Mouse (Mus musculus): ENCODE measurements around the gene Adgrl3. TPM values are rescaled to one million over a fixed set of nuclear protein-coding genes. Genes with fewer than 3 reads are reported as not detected.
A peak's percentile ranks its signal among the peaks of the same experiment; 100 is the strongest.

The Adgrl3 gene
- polyA plus RNA-seq, 1 experiment from 2014 or later = 15.0 TPM

DNA sequence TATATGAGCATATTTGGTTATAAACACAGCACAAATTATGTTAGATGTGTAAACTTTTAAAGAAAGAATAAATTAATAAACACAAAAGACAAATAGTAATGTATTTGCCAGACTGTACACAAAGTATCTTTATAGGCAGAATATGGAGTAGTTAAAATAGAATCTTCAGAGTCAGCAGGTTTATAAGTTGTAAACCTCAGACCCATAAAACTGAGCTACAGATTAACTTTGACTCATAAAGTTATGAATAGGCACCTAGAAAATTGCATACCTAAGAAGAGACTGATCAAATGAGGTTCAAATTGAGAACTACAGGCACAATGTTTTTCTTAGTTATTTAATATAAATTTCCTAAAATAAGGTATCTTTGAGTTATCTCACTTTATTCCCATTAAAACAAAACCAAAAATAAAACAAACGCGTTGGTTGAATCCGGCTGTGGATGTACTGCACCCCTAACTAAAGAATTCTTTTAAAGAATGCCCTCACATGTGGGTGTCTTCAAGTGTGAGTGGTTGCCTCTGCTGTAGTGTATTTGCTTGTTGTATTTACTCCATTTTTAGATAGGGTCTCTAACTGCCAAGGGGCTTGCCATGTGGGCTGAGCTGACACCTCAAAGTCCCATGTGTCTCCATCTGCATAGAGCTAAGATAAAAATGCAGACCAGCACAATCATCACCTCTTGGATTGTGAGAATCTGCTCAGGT is 297.6 kb downstream of the Adgrl3 start:
- Histone ChIP-seq H3K9me3 (replicated peaks) (no peaks in the 10 kb centered on the region), H3K4me3 (no peak overlapping the region), H3K36me3 (no peaks in the 10 kb centered on the region), H3K4me1 (no peaks in the 10 kb centered on the region), H3K27me3 (ENCODE audit: low read depth, poor library complexity, severe bottlenecking) (no peaks in the 10 kb centered on the region), H3K27ac (no peak overlapping the region)
- 91% methylated on average over 3 of the region's 3 CpGs for WGBS
- no peak for DNase-seq (ENCODE audit: low spot score)

DNA sequence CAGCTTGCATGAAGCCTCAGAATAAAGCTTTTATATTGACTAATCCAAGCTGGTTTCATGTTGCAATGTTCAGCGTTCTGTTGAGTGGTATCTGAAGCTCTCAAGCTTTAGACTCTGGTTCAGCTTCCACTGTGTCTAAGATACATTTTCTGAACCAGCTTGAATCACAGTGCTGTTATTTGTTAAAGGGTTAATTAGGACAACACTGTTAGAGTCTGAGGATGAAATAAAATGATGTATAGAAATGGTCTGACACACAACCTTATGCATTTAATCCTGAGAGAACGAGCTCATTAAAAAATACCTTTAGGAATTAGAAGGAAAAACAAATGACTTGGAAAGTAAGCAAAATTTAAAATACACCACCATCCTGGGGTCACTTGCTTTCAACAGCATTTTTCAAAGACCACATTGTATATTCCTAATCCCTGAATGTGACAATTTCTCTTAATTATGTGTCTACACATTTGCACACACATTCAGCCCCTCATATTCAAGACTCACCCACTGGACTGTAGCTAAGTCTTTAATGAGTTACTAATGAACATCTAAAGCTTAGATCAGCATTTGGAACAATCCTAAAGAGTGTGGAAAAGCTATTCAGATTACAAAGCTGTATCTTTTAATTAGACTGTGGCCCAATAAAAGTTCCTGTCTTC is 301.5 kb downstream of the Adgrl3 start:
- 93% methylated on average over 2 of the region's 2 CpGs for whole genome bisulfite sequencing
- DNase-seq (ENCODE audit: low spot score) = no peak
- H3K9me3 ChIP-seq (replicated peaks) = no peaks in the 10 kb centered on the region
- H3K4me1 ChIP-seq = no peaks in the 10 kb centered on the region
- H3K27me3 ChIP-seq (ENCODE audit: low read depth, poor library complexity, severe bottlenecking) = no peaks in the 10 kb centered on the region
- H3K4me3 ChIP-seq = no peak overlapping the region
- no peak overlapping the region for H3K27ac ChIP-seq
- no peaks in the 10 kb centered on the region for H3K36me3 ChIP-seq

- no peaks in the 10 kb centered on the region for H3K36me3 ChIP-seq
- H3K27me3 ChIP-seq (ENCODE audit: low read depth, poor library complexity, severe bottlenecking) = no peaks in the 10 kb centered on the region
- H3K27ac ChIP-seq = no peak overlapping the region
- no peak for DNase-seq (ENCODE audit: low spot score)
- no peak overlapping the region for H3K4me3 ChIP-seq
- 94% methylated on average over 4 of the region's 4 CpGs for WGBS
- no peaks in the 10 kb centered on the region for H3K9me3 ChIP-seq (replicated peaks)
- H3K4me1 ChIP-seq = no peaks in the 10 kb centered on the region
Measured at GRCm38 (mm10) chr5:81322064-81322463, 302.1 kb downstream of the Adgrl3 start.

- no peaks in the 10 kb centered on the region for H3K9me3 ChIP-seq (replicated peaks)
- DNase-seq (ENCODE audit: low spot score) = no peak
Measured at GRCm38 (mm10) chr5:81326916-81327315, 307.0 kb downstream of the Adgrl3 start.

GRCm38 (mm10) chr5:81327392-81327791 is 307.5 kb downstream of the Adgrl3 start:
- Histone ChIP-seq H3K36me3 (no peaks in the 10 kb centered on the region), H3K4me1 (peaks cover 4% of the 10 kb centered on the region), H3K27ac (no peak overlapping the region), H3K27me3 (ENCODE audit: low read depth, poor library complexity, severe bottlenecking) (no peaks in the 10 kb centered on the region), H3K4me3 (no peak overlapping the region), H3K9me3 (replicated peaks) (no peaks in the 10 kb centered on the region)
- DNase-seq (ENCODE audit: low spot score) = no peak
- WGBS = 82% methylated on average over 1 of the region's 1 CpGs

More at GRCm38 (mm10) chr5:81326916-81327315, 307.0 kb downstream of the Adgrl3 start:
- Histone ChIP-seq H3K36me3 (no peaks in the 10 kb centered on the region), H3K27me3 (ENCODE audit: low read depth, poor library complexity, severe bottlenecking) (no peaks in the 10 kb centered on the region), H3K27ac (no peak overlapping the region), H3K4me3 (no peak overlapping the region), H3K4me1 (peaks cover 4% of the 10 kb centered on the region)
- 87% methylated on average over 4 of the region's 4 CpGs for WGBS

DNA sequence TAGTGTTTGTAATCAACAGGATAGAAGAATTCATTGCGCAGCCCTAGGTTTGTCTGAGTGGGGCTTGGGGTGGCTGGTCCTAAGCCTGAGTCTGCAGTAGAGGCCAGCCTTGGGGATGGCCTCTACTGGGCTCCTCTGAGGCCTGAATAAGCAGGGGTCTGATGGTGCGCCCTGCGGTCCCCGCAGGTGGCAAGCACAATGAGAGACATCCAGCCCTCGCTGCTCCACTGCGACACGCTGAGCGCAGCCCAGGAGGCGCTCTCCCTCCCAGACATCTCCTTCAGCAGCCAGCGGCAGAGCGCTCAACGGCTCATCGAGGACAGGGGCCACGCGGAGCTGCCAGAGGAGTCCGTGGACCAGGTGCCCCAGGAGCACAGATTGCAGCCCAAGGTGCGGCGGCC is 309.6 kb downstream of the Adgrl3 start:
- WGBS = 15% methylated on average over 18 of the region's 18 CpGs
- Histone ChIP-seq H3K9me3 (replicated peaks) (no peaks in the 10 kb centered on the region), H3K27ac (no peak overlapping the region), H3K4me1 (peaks cover 4% of the 10 kb centered on the region), H3K36me3 (no peaks in the 10 kb centered on the region), H3K27me3 (ENCODE audit: low read depth, poor library complexity, severe bottlenecking) (no peaks in the 10 kb centered on the region), H3K4me3 (no peak overlapping the region)
- DNase-seq (ENCODE audit: low spot score) = no peak

DNA sequence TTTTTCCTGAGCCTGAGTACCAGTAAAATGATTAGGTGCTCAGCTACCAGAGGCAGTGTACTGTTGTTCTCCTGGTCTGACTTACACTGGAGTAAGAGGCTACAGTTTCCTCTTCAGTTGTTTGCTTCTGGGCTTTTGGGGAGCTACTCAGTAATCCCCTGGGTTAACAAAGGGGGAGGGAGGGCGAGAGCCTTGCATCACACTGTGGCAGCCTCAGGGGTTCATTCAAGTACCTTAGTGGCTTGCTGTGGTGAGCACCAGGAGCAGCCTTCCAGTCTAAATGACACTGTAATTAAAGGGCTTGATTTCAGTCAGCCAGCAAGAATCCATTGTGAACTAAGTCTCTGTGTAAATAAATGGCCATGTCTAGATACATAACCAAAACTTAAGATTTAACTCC is 324.4 kb downstream of the Adgrl3 start:
- H3K27me3 ChIP-seq (ENCODE audit: low read depth, poor library complexity, severe bottlenecking) = no peaks in the 10 kb centered on the region
- H3K27ac ChIP-seq = 0 out of 2 replicates have a peak overlapping the region, but pooled peaks have one; percentile 42
- 46% methylated on average over 1 of the region's 1 CpGs for WGBS
- no peak overlapping the region for H3K4me3 ChIP-seq
- no peak for DNase-seq (ENCODE audit: low spot score)
- no peaks in the 10 kb centered on the region for H3K9me3 ChIP-seq (replicated peaks)
- H3K4me1 ChIP-seq = peaks cover 50% of the 10 kb centered on the region
- no peaks in the 10 kb centered on the region for H3K36me3 ChIP-seq

- Histone ChIP-seq H3K4me3 (no peak overlapping the region), H3K27me3 (ENCODE audit: low read depth, poor library complexity, severe bottlenecking) (no peaks in the 10 kb centered on the region), H3K36me3 (no peaks in the 10 kb centered on the region), H3K27ac (no peak overlapping the region), H3K4me1 (peaks cover 50% of the 10 kb centered on the region), H3K9me3 (replicated peaks) (no peaks in the 10 kb centered on the region)
- WGBS = 46% methylated on average over 3 of the region's 3 CpGs
- DNase-seq (ENCODE audit: low spot score) = no peak
Measured at GRCm38 (mm10) chr5:81345096-81345435, 325.1 kb downstream of the Adgrl3 start.

DNA sequence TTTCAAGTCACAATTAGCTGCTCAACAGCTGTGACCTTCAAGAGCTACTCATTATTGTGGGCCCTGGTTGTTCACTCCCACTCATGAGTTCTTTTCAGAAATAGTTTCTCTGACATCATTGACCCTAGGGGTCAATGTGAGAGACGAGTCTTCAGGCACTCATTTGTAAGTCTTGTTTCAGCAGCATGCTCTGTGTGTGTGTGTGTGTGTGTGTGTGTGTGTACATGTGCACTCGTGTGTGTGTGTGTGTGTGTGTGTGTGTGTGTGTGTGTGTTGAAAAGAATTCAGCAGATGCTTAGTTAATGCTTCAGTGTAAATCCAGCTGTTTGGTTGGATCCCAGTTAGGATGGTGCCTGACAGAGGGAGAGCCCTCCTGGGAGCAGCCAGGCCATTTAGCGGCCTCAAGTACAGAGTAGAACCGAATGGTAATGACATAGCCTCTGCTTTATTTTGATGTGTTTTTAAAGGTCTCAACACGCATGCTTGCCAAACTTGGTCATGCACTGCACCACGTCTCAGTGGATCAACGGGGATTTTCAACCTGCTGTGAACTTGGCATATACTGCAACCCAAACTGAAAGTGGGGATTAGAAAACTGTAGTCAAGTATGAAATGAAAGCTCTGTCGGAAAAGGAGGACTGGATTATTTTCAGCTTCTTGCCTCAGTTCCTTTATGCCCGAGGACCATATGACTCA is 325.6 kb downstream of the Adgrl3 start:
- H3K4me1 ChIP-seq = peaks cover 50% of the 10 kb centered on the region
- no peaks in the 10 kb centered on the region for H3K36me3 ChIP-seq
- no peaks in the 10 kb centered on the region for H3K9me3 ChIP-seq (replicated peaks)
- no peak overlapping the region for H3K27ac ChIP-seq
- H3K27me3 ChIP-seq (ENCODE audit: low read depth, poor library complexity, severe bottlenecking) = no peaks in the 10 kb centered on the region
- DNase-seq (ENCODE audit: low spot score) = no peak
- H3K4me3 ChIP-seq = no peak overlapping the region
- 67% methylated on average over 9 of the region's 9 CpGs for WGBS

- peak; percentile 60 for DNase-seq (ENCODE audit: low spot score)
- H3K4me1 ChIP-seq = peaks cover 50% of the 10 kb centered on the region
- peak overlapping the region; percentile 12; the same call in 1 of the 2 replicates for H3K27ac ChIP-seq
- no peaks in the 10 kb centered on the region for H3K27me3 ChIP-seq (ENCODE audit: low read depth, poor library complexity, severe bottlenecking)
- no peaks in the 10 kb centered on the region for H3K36me3 ChIP-seq
- 43% methylated on average over 4 of the region's 4 CpGs for WGBS
- no peaks in the 10 kb centered on the region for H3K9me3 ChIP-seq (replicated peaks)
- H3K4me3 ChIP-seq = no peak overlapping the region
Measured at GRCm38 (mm10) chr5:81347571-81347970, 327.6 kb downstream of the Adgrl3 start.

GRCm38 (mm10) chr5:81359560-81359959 is 339.6 kb downstream of the Adgrl3 start:
- Histone ChIP-seq H3K9me3 (replicated peaks) (no peaks in the 10 kb centered on the region), H3K27me3 (ENCODE audit: low read depth, poor library complexity, severe bottlenecking) (no peaks in the 10 kb centered on the region), H3K27ac (no peak overlapping the region), H3K36me3 (no peaks in the 10 kb centered on the region), H3K4me3 (no peak overlapping the region), H3K4me1 (no peaks in the 10 kb centered on the region)
- no peak for DNase-seq (ENCODE audit: low spot score)
- WGBS = 60% methylated on average over 2 of the region's 2 CpGs

GRCm38 (mm10) chr5:81364198-81364643 is 344.3 kb downstream of the Adgrl3 start:
- H3K4me1 ChIP-seq = no peaks in the 10 kb centered on the region
- no peaks in the 10 kb centered on the region for H3K9me3 ChIP-seq (replicated peaks)
- H3K27ac ChIP-seq = no peak overlapping the region
- 86% methylated on average over 8 of the region's 8 CpGs for WGBS
- no peak for DNase-seq (ENCODE audit: low spot score)
- H3K36me3 ChIP-seq = no peaks in the 10 kb centered on the region
- H3K4me3 ChIP-seq = no peak overlapping the region
- H3K27me3 ChIP-seq (ENCODE audit: low read depth, poor library complexity, severe bottlenecking) = no peaks in the 10 kb centered on the region

GRCm38 (mm10) chr5:81365250-81365649 is 345.3 kb downstream of the Adgrl3 start:
- Histone ChIP-seq H3K36me3 (no peaks in the 10 kb centered on the region), H3K9me3 (replicated peaks) (no peaks in the 10 kb centered on the region), H3K4me3 (no peak overlapping the region), H3K27ac (no peak overlapping the region), H3K4me1 (no peaks in the 10 kb centered on the region), H3K27me3 (ENCODE audit: low read depth, poor library complexity, severe bottlenecking) (no peaks in the 10 kb centered on the region)
- DNase-seq (ENCODE audit: low spot score) = no peak
- 67% methylated on average over 2 of the region's 2 CpGs for WGBS

All from limb, embryonic 10.5 days (tissue).